Mouse (Mus musculus) MEL (cell line): ENCODE results near the gene Ly6g5c. TPM values are rescaled to one million over a fixed set of nuclear protein-coding genes. Genes with fewer than 3 reads are reported as not detected.

Source experiments
- DNase-seq: peaks from one replicate; pipeline ENCODE4 v3.0.0; 2011; ENCODE audit warnings: low read depth, low spot score
- H3K27ac ChIP-seq: 2 replicates; pipeline ENCODE4 v1.5.1; 2012; ENCODE audit warnings: low read depth, mild to moderate bottlenecking, control low read depth, low read length, moderate library complexity; ENCODE audit not compliant: control insufficient read depth
- H3K27me3 ChIP-seq, 2 experiments: fragments of 150-350 bp in 1 of 2; sonication (generic) in 1 of 2; 2 replicates each; pipeline ENCODE4 v1.6.1; 2012; ENCODE audit warnings: low read length in 2 of 2, mild to moderate bottlenecking in 2 of 2, improper control_type of control experiment in 1 of 2, moderate library complexity in 1 of 2; ENCODE audit not compliant: insufficient read depth in 2 of 2, control insufficient read depth in 1 of 2
- H3K36me3 ChIP-seq, 2 experiments: 2 replicates each; pipeline ENCODE4 v1.6.1; 2012 to 2014; ENCODE audit warnings: low read length in 2 of 2, improper control_type of control experiment in 1 of 2, inconsistent platforms in 1 of 2, mild to moderate bottlenecking in 1 of 2; ENCODE audit not compliant: insufficient read depth in 2 of 2, control insufficient read depth in 1 of 2
- H3K4me1 ChIP-seq, 2 experiments: fragments of 150-350 bp in 1 of 2; sonication (generic) in 1 of 2; 2 replicates each; pipeline ENCODE4 v1.6.1; 2012; ENCODE audit warnings: low read length in 2 of 2, improper control_type of control experiment in 1 of 2, mild to moderate bottlenecking in 1 of 2; ENCODE audit not compliant: insufficient read depth in 2 of 2, control insufficient read depth in 1 of 2
- H3K4me3 ChIP-seq, 2 experiments: fragments of 150-350 bp in 1 of 2; sonication (generic) in 1 of 2; 2 replicates each; pipeline ENCODE4 v1.5.1; 2012; ENCODE audit warnings: low read depth in 2 of 2, low read length in 2 of 2, mild to moderate bottlenecking in 2 of 2, moderate library complexity in 2 of 2, control low read depth in 1 of 2, improper control_type of control experiment in 1 of 2; ENCODE audit not compliant: control insufficient read depth in 1 of 2, insufficient read depth in 1 of 2
- H3K79me2 ChIP-seq: 2 replicates; pipeline ENCODE4 v1.6.1; 2012; ENCODE audit warnings: mild to moderate bottlenecking, low read length, moderate library complexity; ENCODE audit not compliant: control insufficient read depth, poor library complexity, insufficient read depth
- H3K9ac ChIP-seq: 2 replicates; pipeline ENCODE4 v1.6.1; 2012; ENCODE audit warnings: low read depth, mild to moderate bottlenecking, control low read depth, low read length, moderate library complexity; ENCODE audit not compliant: control insufficient read depth, poor library complexity, severe bottlenecking
- H3K9me3 ChIP-seq: fragments of 150-350 bp; sonication (generic); replicated peaks from 2 replicates; pipeline ENCODE4 v1.6.1; 2012; ENCODE audit warnings: mild to moderate bottlenecking, low read length, improper control_type of control experiment, moderate library complexity; ENCODE audit not compliant: insufficient read depth
- CHD1 ChIP-seq: IDR thresholded peaks from 2 replicates; pipeline ENCODE4 v1.6.1; 2012; ENCODE audit warnings: low read depth, mild to moderate bottlenecking, inconsistent platforms, low read length, improper control_type of control experiment
- GABPA ChIP-seq: IDR thresholded peaks from 2 replicates; pipeline ENCODE4 v1.6.1; 2012; ENCODE audit warnings: low read depth, mild to moderate bottlenecking, inconsistent platforms, low read length, improper control_type of control experiment, moderate library complexity
- HCFC1 ChIP-seq: IDR thresholded peaks from 2 replicates; pipeline ENCODE4 v1.6.1; 2012; ENCODE audit warnings: low read depth, mild to moderate bottlenecking, inconsistent platforms, low read length, improper control_type of control experiment, moderate library complexity
- JUND ChIP-seq: IDR thresholded peaks from 2 replicates; pipeline ENCODE4 v1.6.1; 2011; ENCODE audit warnings: low read depth, mild to moderate bottlenecking, improper control_type of control experiment, low read length
- MAFK ChIP-seq: IDR thresholded peaks from 2 replicates; pipeline ENCODE4 v1.6.1; 2011; ENCODE audit warnings: low read depth, mild to moderate bottlenecking, low read length, improper control_type of control experiment, borderline replicate concordance
- POLR2A ChIP-seq, 2 experiments: IDR thresholded peaks; 2 replicates each; pipeline ENCODE4 v1.6.1; 2011 to 2012; ENCODE audit warnings: low read length in 2 of 2, mild to moderate bottlenecking in 2 of 2, control low read depth in 1 of 2, improper control_type of control experiment in 1 of 2, low read depth in 1 of 2, moderate library complexity in 1 of 2; ENCODE audit not compliant: control insufficient read depth in 1 of 2, insufficient read depth in 1 of 2, poor library complexity in 1 of 2
- POLR2AphosphoS5 ChIP-seq: IDR thresholded peaks from 2 replicates; pipeline ENCODE4 v1.6.1; 2012; ENCODE audit warnings: low read depth, borderline replicate concordance, mild to moderate bottlenecking, inconsistent platforms, low read length, moderate library complexity, mixed read lengths
- RAD21 ChIP-seq: IDR thresholded peaks from 2 replicates; pipeline ENCODE4 v1.6.1; 2011; ENCODE audit warnings: mild to moderate bottlenecking, low read depth, low read length, improper control_type of control experiment
- SIN3A ChIP-seq: IDR thresholded peaks from 2 replicates; pipeline ENCODE4 v1.6.1; 2012; ENCODE audit warnings: low read length, improper control_type of control experiment, inconsistent platforms
- TAL1 ChIP-seq: IDR thresholded peaks from 2 replicates; pipeline ENCODE4 v1.6.1; 2012; ENCODE audit warnings: mild to moderate bottlenecking, inconsistent platforms, low read length, moderate library complexity, mixed read lengths
- UBTF ChIP-seq: IDR thresholded peaks from 2 replicates; pipeline ENCODE4 v1.6.1; 2012; ENCODE audit warnings: low read depth, mild to moderate bottlenecking, inconsistent platforms, low read length, improper control_type of control experiment, moderate library complexity, borderline replicate concordance; ENCODE audit not compliant: insufficient read depth
- ZKSCAN1 ChIP-seq: IDR thresholded peaks from 2 replicates; pipeline ENCODE4 v1.6.1; 2012; ENCODE audit warnings: low read depth, mild to moderate bottlenecking, inconsistent platforms, low read length, improper control_type of control experiment, moderate library complexity
- ZNF384 ChIP-seq: IDR thresholded peaks from 2 replicates; pipeline ENCODE4 v1.6.1; 2012; ENCODE audit warnings: low read depth, mild to moderate bottlenecking, inconsistent platforms, low read length, improper control_type of control experiment
- polyA plus RNA-seq, 2 experiments: library from polyadenylated mRNA; stranded (reverse) in 1 of 2; unstranded in 1 of 2; fragments of >175 nt in 1 of 2; fragments of >200 nt in 1 of 2; gene quantifications; 2 replicates each; pipeline versions ENCODE4 v1.2.1 to v1.2.4; 2012; ENCODE audit warnings: low replicate concordance in 2 of 2, low read depth in 1 of 2; ENCODE audit not compliant: insufficient read length in 2 of 2, insufficient read depth in 1 of 2, missing spikeins in 1 of 2
- total RNA-seq: library from RNA; depleted of rRNA; stranded (reverse); fragments of 300-350 nt; gene quantifications from 2 replicates; pipeline ENCODE4 v1.2.3, GENCODE M21; 2012

Ly6g5c gene
- total and polyA plus RNA-seq, 3 experiments: not detected

DNA sequence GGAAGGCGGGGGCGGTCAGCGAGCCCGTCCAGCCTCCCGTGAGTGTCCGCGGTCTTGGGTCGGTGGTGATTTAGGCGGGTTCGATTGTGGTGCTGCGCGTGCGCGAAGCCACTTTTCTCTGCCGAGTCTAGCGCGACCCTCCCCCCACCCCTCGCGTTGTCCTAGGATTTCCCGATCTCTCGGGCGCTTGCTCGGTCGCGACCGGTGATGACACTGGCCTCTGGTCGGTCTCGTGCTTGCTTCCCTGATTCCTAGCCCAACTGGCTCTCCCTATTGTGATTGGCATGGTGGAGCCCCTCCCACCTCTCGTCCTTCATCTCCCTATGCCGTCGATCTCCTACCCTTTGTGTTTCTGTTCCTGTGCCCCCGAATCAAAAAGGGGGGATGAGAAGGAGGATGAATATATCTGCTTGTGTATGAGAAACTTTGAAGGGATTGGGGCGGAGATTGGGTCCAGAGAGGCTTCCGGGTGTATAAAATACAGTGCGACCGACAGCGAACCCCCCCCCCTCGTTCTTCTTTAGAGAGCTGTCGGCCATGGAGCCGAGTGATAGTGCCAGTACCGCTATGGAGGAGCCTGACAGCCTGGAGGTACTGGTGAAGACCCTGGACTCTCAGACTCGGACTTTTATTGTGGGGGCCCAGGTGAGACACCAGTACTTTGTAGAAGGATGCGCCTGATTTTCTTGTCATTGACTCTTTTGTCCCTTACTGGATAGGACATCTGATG is 27.7 kb downstream of the Ly6g5c start (continued):
- no peak for TF ChIP-seq ZKSCAN1
- TF ChIP-seq, all 39 proteins: peak for 4

DNA sequence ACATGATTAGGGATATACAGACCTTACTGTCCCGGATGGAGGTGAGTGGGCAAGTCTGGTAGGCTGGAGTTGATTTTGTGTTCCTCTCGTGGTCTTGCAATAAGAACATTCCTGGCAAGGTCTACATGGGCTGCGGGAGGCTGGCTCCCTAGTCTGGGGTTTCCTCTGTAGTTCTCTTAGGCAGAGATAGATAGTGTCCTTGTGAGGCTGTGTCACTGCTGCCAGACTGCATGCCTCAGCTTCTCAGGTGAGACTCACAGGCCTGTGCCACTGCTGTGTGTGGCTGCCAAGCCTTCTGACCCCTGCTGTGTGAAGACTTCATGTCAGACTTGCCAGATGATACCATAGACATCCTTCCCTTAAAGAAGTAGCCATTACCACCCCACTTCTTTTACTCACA is 31.2 kb downstream of the Ly6g5c start:
- peaks cover 0 to 11% of the 10 kb centered on the region in 2 experiments; a peak in 2 of 4 replicates for H3K4me1 ChIP-seq
- H3K9ac ChIP-seq: no peak overlapping the region
- no peaks in the 10 kb centered on the region for H3K9me3 ChIP-seq
- no peaks in the 10 kb centered on the region for H3K27me3 ChIP-seq
- no peak for TF ChIP-seq POLR2A (IDR thresholded peaks at IDR 0.05; ENCODE audit: control insufficient read depth in 1 of 2, insufficient read depth in 1 of 2, low read depth in 1 of 2, low read length in 2 of 2, poor library complexity in 1 of 2)
- no peak for TF ChIP-seq JUND
- TF ChIP-seq ZNF384: no peak
- TF ChIP-seq HCFC1: no peak
- no peak for TF ChIP-seq MAFK
- TF ChIP-seq POLR2AphosphoS5: no peak
- no peak for TF ChIP-seq RAD21
- TF ChIP-seq UBTF: no peak
- no peak for TF ChIP-seq SIN3A
- no peak for TF ChIP-seq CHD1
- H3K4me3 ChIP-seq: no peak overlapping the region
- no peak overlapping the region for H3K27ac ChIP-seq
- no peak for DNase-seq
- H3K36me3 ChIP-seq: peaks cover 10 to 14% of the 10 kb centered on the region in 2 experiments
- H3K79me2 ChIP-seq: peaks cover 38% of the 10 kb centered on the region

DNA sequence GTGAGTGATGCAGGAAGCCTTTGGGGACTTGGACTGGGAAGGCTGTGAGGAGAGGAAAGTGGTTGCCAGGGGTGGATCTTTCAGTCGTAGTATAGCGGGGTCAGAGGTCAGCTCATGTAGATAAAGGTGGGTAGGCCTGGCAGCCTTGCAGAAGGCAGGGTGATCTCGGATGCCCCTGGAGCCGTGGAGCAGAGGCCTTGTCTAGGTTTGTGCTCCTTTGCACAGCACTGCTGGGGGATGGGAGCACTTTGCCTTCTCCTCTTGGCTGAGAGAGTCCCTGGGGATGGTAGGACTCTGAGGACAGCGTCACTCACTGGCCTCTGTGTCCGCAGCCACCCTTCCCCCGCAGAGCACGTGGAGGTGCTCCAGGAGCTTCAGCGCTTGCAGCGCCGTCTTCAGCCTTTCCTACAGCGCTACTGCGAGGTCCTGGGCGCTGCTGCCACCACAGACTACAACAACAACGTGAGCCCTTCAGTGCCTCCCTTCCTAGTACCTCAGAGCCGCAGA is 32.5 kb downstream of the Ly6g5c start:
- Histone ChIP-seq H3K9me3 (no peaks in the 10 kb centered on the region), H3K27me3 (no peaks in the 10 kb centered on the region), H3K9ac (no peak overlapping the region), H3K4me1 (peaks cover 0 to 11% of the 10 kb centered on the region in 2 experiments; a peak in 2 of 4 replicates), H3K36me3 (peaks cover 10 to 14% of the 10 kb centered on the region in 2 experiments), H3K79me2 (peaks cover 33% of the 10 kb centered on the region), H3K4me3 (no peak overlapping the region), H3K27ac (no peak overlapping the region)
- TF ChIP-seq TAL1: no peak
- no peak for TF ChIP-seq GABPA
- TF ChIP-seq HCFC1: no peak
- DNase-seq: no peak
